Mouse (Mus musculus) brain, embryonic 14.5 days (tissue): ENCODE results near the gene Gart.

Experiments used
- CTCF ChIP-seq: fragments of 200-500 bp; IDR thresholded peaks from 2 replicates; pipeline ENCODE4 v1.5.1; 2012; ENCODE audit warnings: inconsistent platforms, mild to moderate bottlenecking, moderate library complexity, borderline replicate concordance; ENCODE audit not compliant: insufficient read depth, insufficient read length; ENCODE audit errors: extremely low read depth
- POLR2A ChIP-seq: fragments of 200-500 bp; IDR thresholded peaks from 2 replicates; pipeline ENCODE4 v1.6.1; 2012; ENCODE audit warnings: mild to moderate bottlenecking, inconsistent platforms, borderline replicate concordance; ENCODE audit not compliant: poor library complexity, insufficient read depth, insufficient read length, severe bottlenecking; ENCODE audit errors: extremely low read depth

DNA sequence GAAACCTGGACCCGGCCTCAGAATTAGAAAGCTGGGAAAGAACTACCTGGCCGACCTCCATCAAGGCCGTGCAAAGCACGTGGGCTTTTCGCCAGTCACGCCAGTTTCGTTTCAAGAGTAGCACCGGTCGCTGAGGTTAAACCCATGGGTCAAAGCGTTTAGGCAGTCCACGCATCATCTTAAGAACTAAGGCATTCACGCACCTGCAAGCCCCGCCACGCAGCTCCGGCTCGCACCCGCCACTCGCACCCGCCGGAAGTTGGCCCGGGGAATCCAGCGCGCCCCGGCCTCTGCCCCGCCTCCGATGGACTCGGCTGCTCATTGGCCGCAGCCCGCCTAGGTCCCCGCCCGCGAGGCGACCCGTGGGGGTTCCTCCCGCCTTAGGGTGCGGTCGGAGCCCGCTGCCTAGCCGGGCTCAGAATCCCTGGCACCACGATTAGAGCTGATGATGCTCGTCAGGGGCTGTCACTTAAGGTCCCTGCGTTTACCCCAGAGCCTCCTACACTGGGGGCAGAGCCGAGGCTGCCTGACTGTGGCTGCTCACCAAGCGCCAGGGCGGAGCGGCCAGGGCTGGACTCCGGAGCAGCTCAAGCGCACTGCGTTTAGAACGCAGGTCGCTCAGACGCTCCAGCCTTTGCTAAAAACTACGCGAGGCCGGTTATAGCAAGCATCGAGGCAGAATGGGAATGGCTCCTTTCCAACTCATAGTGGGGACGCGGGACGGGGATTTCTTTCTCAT, at the start of gene Gart:
- no peak for TF ChIP-seq CTCF
- peak; percentile 88 for TF ChIP-seq POLR2A
